Mouse (Mus musculus): ENCODE results near the gene Cpne4. TPM values are rescaled to one million over a fixed set of nuclear protein-coding genes. Genes with fewer than 3 reads are reported as not detected.

Cpne4 gene
- polyA plus RNA-seq, 1 experiment from 2014 or later: not detected

DNA sequence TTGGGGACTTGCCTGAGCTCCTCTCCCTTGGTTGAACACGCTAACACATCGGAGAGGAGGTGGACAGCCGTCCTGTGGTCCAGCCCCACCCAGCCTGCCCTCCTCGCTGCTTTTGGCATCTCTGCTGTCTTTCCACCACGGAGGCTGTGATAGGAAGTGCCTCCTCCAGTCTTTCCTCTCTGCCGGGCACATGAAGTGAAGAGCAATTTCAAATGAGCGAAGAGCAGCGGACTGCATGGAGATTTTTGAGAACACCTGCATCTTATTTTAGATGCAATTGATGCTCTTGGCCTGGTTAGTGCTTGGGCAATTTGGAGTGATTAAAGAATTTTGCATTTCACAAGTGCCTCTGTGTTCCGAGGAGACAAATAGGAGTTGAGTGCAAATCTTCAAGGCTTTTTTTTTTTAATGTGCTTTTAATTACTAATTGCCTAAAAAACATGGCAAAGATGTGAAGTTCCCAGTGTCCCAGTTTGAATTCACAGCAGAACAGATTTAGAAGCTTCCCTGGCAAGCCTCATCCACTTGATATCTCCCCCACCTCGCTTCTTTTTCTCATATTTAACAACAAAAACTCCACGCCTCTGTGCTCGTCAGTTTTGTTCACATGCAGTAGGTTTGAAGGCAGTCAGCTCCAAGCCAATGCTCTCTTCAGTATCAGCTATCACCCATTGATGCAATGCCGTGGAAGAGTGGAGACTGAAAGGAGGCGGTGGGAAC lies 195.7 kb downstream of the Cpne4 start:
- no peaks in the 10 kb centered on the region for H3K36me3 ChIP-seq (ENCODE audit: control insufficient read depth, insufficient read depth, low read length)
- no peaks in the 10 kb centered on the region for H3K9me3 ChIP-seq (ENCODE audit: control insufficient read depth, low read length)
- H3K4me2 ChIP-seq (replicated peaks; ENCODE audit: low read depth, low read length): no peak overlapping the region
- ATAC-seq (ENCODE audit: low FRiP score, low TSS enrichment): no peak
- WGBS: 81% methylated on average over 14 of the region's 14 CpGs
- H3K4me3 ChIP-seq (ENCODE audit: low read length): no peak overlapping the region
- H3K4me1 ChIP-seq (ENCODE audit: control insufficient read depth, insufficient read depth, low read length): no peaks in the 10 kb centered on the region
- no peak overlapping the region for H3K27ac ChIP-seq (ENCODE audit: low read depth, low read length)
- H3K9ac ChIP-seq (ENCODE audit: low read depth, low read length): no peak overlapping the region
- no peaks in the 10 kb centered on the region for H3K27me3 ChIP-seq (ENCODE audit: control insufficient read depth, insufficient read depth, low read length)

DNA sequence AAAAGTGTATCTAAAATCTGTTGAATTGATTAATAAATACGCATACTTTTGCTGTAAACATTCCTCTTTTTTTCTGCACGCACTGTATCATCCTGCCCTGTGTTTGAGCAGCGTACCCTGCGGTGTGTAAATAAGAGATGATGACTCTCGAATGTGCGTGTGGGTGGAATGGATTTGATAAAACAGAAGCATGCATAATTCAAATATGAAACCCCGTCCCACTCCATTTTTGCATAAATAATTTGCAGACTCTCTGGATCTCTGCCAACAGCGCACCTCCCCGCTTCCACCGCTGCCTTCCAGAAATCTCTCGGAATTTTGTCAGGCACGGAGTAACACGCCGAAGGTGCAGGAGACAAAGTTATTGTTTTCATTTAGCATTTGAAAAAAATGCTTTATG lies 208.4 kb downstream of the Cpne4 start:
- Histone ChIP-seq H3K4me1 (ENCODE audit: control insufficient read depth, insufficient read depth, low read length) (no peaks in the 10 kb centered on the region), H3K4me2 (replicated peaks; ENCODE audit: low read depth, low read length) (no peak overlapping the region), H3K9ac (ENCODE audit: low read depth, low read length) (no peak overlapping the region), H3K9me3 (ENCODE audit: control insufficient read depth, low read length) (no peaks in the 10 kb centered on the region), H3K27me3 (ENCODE audit: control insufficient read depth, insufficient read depth, low read length) (no peaks in the 10 kb centered on the region), H3K4me3 (ENCODE audit: low read length) (no peak overlapping the region), H3K27ac (ENCODE audit: low read depth, low read length) (no peak overlapping the region), H3K36me3 (ENCODE audit: control insufficient read depth, insufficient read depth, low read length) (no peaks in the 10 kb centered on the region)
- ATAC-seq (ENCODE audit: low FRiP score, low TSS enrichment): no peak
- 86% methylated on average over 14 of the region's 14 CpGs for WGBS

DNA sequence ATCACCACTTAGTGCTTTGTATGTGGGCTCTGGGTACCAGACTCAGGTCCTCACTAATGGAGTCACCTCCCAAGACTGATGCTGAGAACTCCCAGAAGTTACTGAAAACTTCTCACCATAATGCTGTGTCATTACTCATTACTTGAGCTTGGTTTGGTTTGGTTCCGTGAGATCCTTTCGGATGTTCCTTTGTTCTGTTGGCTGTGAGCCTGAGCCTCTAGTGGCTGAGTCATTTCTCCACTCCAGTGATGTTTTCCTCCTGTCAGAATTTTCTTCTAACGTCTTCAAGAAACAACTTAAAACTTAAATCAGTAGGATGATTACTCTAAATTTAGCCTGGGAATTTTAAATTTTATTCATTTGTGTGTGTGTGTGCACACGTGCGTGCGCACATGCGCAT lies 212.9 kb downstream of the Cpne4 start:
- Histone ChIP-seq H3K9me3 (ENCODE audit: control insufficient read depth, low read length) (no peaks in the 10 kb centered on the region), H3K27ac (ENCODE audit: low read depth, low read length) (no peak overlapping the region), H3K36me3 (ENCODE audit: control insufficient read depth, insufficient read depth, low read length) (no peaks in the 10 kb centered on the region), H3K4me2 (replicated peaks; ENCODE audit: low read depth, low read length) (no peak overlapping the region), H3K27me3 (ENCODE audit: control insufficient read depth, insufficient read depth, low read length) (no peaks in the 10 kb centered on the region), H3K9ac (ENCODE audit: low read depth, low read length) (no peak overlapping the region), H3K4me1 (ENCODE audit: control insufficient read depth, insufficient read depth, low read length) (no peaks in the 10 kb centered on the region), H3K4me3 (ENCODE audit: low read length) (no peak overlapping the region)
- no peak for ATAC-seq (ENCODE audit: low FRiP score, low TSS enrichment)
- 93% methylated on average over 7 of the region's 7 CpGs for WGBS

DNA sequence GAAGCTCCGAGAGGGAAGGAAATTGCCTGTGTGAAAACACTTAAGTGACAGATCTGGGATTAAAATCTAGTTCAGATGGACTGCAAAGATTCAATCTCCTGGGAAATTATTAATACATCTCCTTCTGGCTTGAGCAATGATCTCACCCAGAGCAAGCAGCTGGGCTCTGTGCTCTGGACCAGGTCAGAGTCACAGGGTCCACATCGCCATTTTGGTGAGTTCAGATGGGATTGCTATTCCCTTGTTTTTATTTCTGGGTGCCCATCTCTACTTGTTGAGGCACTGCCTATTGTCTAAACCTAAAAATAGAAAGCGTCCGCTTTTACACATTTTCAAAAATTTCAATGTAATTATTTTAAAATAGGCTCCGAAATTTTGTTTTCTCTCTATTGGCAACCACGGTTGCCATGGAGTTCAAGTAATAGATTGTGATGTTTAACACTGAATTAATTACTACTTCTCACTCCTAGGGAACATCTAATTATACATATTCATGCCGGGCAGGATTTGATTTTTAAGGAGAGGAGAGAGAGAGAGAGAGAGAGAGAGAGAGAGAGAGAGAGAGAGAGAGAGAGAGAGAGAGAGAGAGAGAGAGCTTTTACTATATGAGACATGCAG lies 229.2 kb downstream of the Cpne4 start:
- WGBS: 89% methylated on average over 7 of the region's 7 CpGs
- no peak for ATAC-seq (ENCODE audit: low FRiP score, low TSS enrichment)
- Histone ChIP-seq H3K9me3 (ENCODE audit: control insufficient read depth, low read length) (no peaks in the 10 kb centered on the region), H3K27me3 (ENCODE audit: control insufficient read depth, insufficient read depth, low read length) (no peaks in the 10 kb centered on the region), H3K36me3 (ENCODE audit: control insufficient read depth, insufficient read depth, low read length) (no peaks in the 10 kb centered on the region), H3K9ac (ENCODE audit: low read depth, low read length) (no peak overlapping the region), H3K4me3 (ENCODE audit: low read length) (no peak overlapping the region), H3K4me1 (ENCODE audit: control insufficient read depth, insufficient read depth, low read length) (no peaks in the 10 kb centered on the region), H3K4me2 (replicated peaks; ENCODE audit: low read depth, low read length) (no peak overlapping the region), H3K27ac (ENCODE audit: low read depth, low read length) (no peak overlapping the region)

DNA sequence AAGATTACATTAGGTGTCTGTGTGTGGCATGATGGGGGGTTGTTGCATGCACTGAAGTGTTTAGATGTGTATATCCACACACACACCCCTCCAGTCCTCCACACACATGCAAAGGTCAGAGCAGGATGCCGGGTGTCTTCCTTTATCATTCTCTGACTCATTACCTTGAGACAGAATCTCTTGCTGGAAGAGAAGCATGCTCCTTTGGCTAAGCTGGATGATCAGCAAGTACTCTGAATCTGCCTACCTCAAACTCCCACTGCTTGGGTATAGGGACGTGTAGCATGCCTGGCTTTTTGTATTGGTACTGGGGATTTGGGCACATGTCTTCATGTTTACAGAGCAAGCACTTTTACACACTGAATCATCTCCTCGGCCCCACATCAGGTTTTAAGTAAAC lies 230.0 kb downstream of the Cpne4 start:
- H3K4me2 ChIP-seq (replicated peaks; ENCODE audit: low read depth, low read length): no peak overlapping the region
- ATAC-seq (ENCODE audit: low FRiP score, low TSS enrichment): no peak
- WGBS: 66% methylated on average over 3 of the region's 3 CpGs
- no peak overlapping the region for H3K27ac ChIP-seq (ENCODE audit: low read depth, low read length)
- H3K27me3 ChIP-seq (ENCODE audit: control insufficient read depth, insufficient read depth, low read length): no peaks in the 10 kb centered on the region
- no peaks in the 10 kb centered on the region for H3K36me3 ChIP-seq (ENCODE audit: control insufficient read depth, insufficient read depth, low read length)
- H3K4me3 ChIP-seq (ENCODE audit: low read length): no peak overlapping the region
- H3K9me3 ChIP-seq (ENCODE audit: control insufficient read depth, low read length): no peaks in the 10 kb centered on the region
- H3K4me1 ChIP-seq (ENCODE audit: control insufficient read depth, insufficient read depth, low read length): no peaks in the 10 kb centered on the region
- no peak overlapping the region for H3K9ac ChIP-seq (ENCODE audit: low read depth, low read length)

DNA sequence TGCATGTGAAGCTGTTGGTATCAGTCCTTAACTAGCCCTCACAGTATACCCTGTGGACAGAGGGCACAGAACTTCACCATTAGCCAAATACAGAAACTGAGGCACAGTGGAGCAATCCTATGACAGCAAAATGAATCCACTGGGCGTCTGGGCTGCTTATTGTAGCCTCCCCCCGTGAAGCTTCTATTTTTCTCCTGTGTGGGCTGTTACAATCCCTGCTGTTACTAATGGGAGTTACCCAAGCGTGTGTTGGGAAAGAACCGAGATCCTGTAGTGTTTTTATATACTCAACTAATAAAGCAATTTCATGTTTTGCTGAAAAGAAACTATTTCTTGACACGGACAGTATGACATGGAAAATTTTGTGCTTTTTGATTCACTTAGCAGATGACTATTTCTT lies 230.7 kb downstream of the Cpne4 start:
- 73% methylated on average over 5 of the region's 5 CpGs for WGBS
- ATAC-seq (ENCODE audit: low FRiP score, low TSS enrichment): no peak
- no peak overlapping the region for H3K9ac ChIP-seq (ENCODE audit: low read depth, low read length)
- no peaks in the 10 kb centered on the region for H3K4me1 ChIP-seq (ENCODE audit: control insufficient read depth, insufficient read depth, low read length)
- no peaks in the 10 kb centered on the region for H3K27me3 ChIP-seq (ENCODE audit: control insufficient read depth, insufficient read depth, low read length)
- no peaks in the 10 kb centered on the region for H3K9me3 ChIP-seq (ENCODE audit: control insufficient read depth, low read length)
- H3K4me2 ChIP-seq (replicated peaks; ENCODE audit: low read depth, low read length): no peak overlapping the region
- H3K4me3 ChIP-seq (ENCODE audit: low read length): no peak overlapping the region
- no peak overlapping the region for H3K27ac ChIP-seq (ENCODE audit: low read depth, low read length)
- H3K36me3 ChIP-seq (ENCODE audit: control insufficient read depth, insufficient read depth, low read length): no peaks in the 10 kb centered on the region

DNA sequence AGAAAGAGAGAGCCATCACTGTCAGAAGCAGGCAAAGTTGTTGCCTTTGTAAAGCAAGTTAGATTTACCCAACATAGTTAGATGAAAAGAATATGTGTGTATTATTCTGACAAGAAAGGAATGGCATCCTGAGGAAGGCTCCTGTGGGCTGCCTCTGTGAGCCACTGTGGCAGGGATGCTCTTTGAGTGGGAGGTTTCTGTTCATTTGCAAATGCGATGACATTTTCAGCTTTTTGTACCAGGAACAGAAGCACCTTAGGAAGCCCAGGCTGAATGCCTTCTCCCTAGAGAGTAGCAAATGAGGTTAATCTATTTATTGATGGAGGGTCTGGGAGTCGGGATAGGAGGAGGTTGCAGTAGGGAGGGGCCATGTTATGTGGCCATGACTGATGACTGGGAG lies 249.5 kb downstream of the Cpne4 start:
- no peak overlapping the region for H3K4me2 ChIP-seq (replicated peaks; ENCODE audit: low read depth, low read length)
- H3K9ac ChIP-seq (ENCODE audit: low read depth, low read length): no peak overlapping the region
- H3K4me3 ChIP-seq (ENCODE audit: low read length): no peak overlapping the region
- 18% methylated on average over 2 of the region's 2 CpGs for WGBS
- H3K27ac ChIP-seq (ENCODE audit: low read depth, low read length): no peak overlapping the region
- H3K4me1 ChIP-seq (ENCODE audit: control insufficient read depth, insufficient read depth, low read length): no peaks in the 10 kb centered on the region
- H3K27me3 ChIP-seq (ENCODE audit: control insufficient read depth, insufficient read depth, low read length): no peaks in the 10 kb centered on the region
- H3K36me3 ChIP-seq (ENCODE audit: control insufficient read depth, insufficient read depth, low read length): no peaks in the 10 kb centered on the region
- H3K9me3 ChIP-seq (ENCODE audit: control insufficient read depth, low read length): no peaks in the 10 kb centered on the region
- no peak for ATAC-seq (ENCODE audit: low FRiP score, low TSS enrichment)

DNA sequence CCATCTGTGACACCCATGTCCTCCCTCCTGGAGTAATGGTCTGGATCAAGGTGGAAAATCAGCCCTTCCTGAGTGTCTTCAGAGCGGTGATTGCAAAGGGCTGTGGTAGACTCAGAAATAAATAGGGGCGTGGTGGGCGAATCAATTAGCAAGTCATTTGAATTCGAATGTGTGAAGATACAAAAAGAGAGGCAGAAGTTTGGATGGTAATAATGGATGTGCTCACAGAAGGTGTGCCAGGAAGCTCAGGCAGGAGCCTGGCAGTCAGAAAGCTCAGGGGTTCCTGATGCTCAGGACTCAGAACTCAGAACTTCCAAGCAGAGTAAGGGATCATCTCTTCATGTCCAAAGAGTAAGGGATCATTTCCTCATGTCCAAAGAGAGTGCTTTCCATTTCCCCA lies 257.7 kb downstream of the Cpne4 start:
- Histone ChIP-seq H3K27me3 (ENCODE audit: control insufficient read depth, insufficient read depth, low read length) (no peaks in the 10 kb centered on the region), H3K27ac (ENCODE audit: low read depth, low read length) (no peak overlapping the region), H3K4me3 (ENCODE audit: low read length) (no peak overlapping the region), H3K9ac (ENCODE audit: low read depth, low read length) (no peak overlapping the region), H3K4me1 (ENCODE audit: control insufficient read depth, insufficient read depth, low read length) (no peaks in the 10 kb centered on the region), H3K4me2 (replicated peaks; ENCODE audit: low read depth, low read length) (no peak overlapping the region), H3K9me3 (ENCODE audit: control insufficient read depth, low read length) (no peaks in the 10 kb centered on the region), H3K36me3 (ENCODE audit: control insufficient read depth, insufficient read depth, low read length) (no peaks in the 10 kb centered on the region)
- whole genome bisulfite sequencing: 69% methylated on average over 4 of the region's 4 CpGs
- no peak for ATAC-seq (ENCODE audit: low FRiP score, low TSS enrichment)

DNA sequence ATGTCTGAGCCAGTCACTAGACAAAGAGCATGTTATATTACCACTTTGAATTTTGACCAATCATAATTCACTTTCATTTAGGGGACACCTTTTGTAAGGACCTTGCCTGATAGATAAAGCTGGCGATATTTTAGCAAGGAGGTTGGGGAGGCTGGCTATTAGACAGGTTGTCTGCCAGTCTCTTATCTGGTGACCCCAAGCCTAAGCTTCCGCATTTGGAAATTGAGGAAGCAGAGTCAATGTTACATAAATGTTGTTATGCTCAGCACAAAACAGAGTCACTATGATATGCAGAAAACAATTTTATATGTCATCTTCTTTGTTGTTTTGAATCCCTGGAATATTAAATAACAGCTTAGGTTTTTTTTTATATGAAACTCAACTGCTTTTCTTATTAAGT lies 267.6 kb downstream of the Cpne4 start:
- Histone ChIP-seq H3K27me3 (ENCODE audit: control insufficient read depth, insufficient read depth, low read length) (no peaks in the 10 kb centered on the region), H3K4me2 (replicated peaks; ENCODE audit: low read depth, low read length) (no peak overlapping the region), H3K27ac (ENCODE audit: low read depth, low read length) (no peak overlapping the region), H3K4me1 (ENCODE audit: control insufficient read depth, insufficient read depth, low read length) (no peaks in the 10 kb centered on the region), H3K36me3 (ENCODE audit: control insufficient read depth, insufficient read depth, low read length) (no peaks in the 10 kb centered on the region), H3K9me3 (ENCODE audit: control insufficient read depth, low read length) (no peaks in the 10 kb centered on the region), H3K9ac (ENCODE audit: low read depth, low read length) (no peak overlapping the region), H3K4me3 (ENCODE audit: low read length) (no peak overlapping the region)
- 87% methylated on average over 2 of the region's 2 CpGs for WGBS
- ATAC-seq (ENCODE audit: low FRiP score, low TSS enrichment): no peak

Measured in kidney, embryonic 14.5 days (tissue).